Mouse (Mus musculus): ENCODE measurements around the gene Col25a1. TPM values are rescaled to one million over a fixed set of nuclear protein-coding genes. Genes with fewer than 3 reads are reported as not detected.

Col25a1 gene
- polyA plus RNA-seq, 2 experiments = 0.94 to 1.1 TPM

DNA sequence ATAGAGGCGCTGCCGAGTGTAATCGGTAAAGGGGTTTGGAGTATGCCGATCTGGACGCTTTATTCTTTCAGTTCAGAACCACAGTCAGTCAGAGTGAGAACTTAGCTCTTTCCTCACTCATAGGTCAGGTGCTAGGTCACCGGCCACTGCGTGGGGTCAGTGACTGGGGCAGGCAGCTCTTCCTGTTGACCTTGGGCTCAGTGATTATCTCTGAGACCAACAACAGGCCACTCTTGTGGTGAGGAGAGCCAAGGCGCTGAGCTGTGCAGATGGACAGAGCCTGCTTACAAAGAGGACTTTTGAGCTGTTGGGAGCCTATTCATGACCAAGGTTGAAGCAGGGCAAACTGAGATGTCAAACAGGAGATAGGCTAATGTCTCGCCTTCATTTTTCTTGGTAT, 174.4 kb downstream of the Col25a1 start:
- Histone ChIP-seq H3K4me3 (ENCODE audit: insufficient read depth in 1 of 2, low read depth in 2 of 2, low read length in 2 of 2) (no peak overlapping the region), H3K27ac (no peak overlapping the region), H3K36me3 (replicated peaks; ENCODE audit: control insufficient read depth, insufficient read depth, low read depth) (no peaks in the 10 kb centered on the region), H3K9ac (replicated peaks) (no peak overlapping the region), H3K4me2 (ENCODE audit: low read depth) (no peak overlapping the region), H3K27me3 (ENCODE audit: control insufficient read depth, insufficient read depth, low read length) (no peaks in the 10 kb centered on the region), H3K9me3 (ENCODE audit: control insufficient read depth, low read length) (no peaks in the 10 kb centered on the region), H3K4me1 (replicated peaks; ENCODE audit: control insufficient read depth in 2 of 2, insufficient read depth in 2 of 2, low read length in 1 of 2) (no peaks in the 10 kb centered on the region)
- DNase-seq (ENCODE audit: low read depth in 3 of 3, low spot score in 3 of 3) (peak in 2 of 3 experiments; percentile 1 to 2), ATAC-seq (ENCODE audit: insufficient read depth) (no peak)
- TF ChIP-seq CTCF (IDR thresholded peaks at IDR 0.05; ENCODE audit: low read depth) = no peak
- TF ChIP-seq EP300 (IDR thresholded peaks at IDR 0.05; ENCODE audit: low read depth) = no peak
- WGBS (ENCODE audit: insufficient replicate concordance) = 51% methylated on average over 9 of the region's 9 CpGs

DNA sequence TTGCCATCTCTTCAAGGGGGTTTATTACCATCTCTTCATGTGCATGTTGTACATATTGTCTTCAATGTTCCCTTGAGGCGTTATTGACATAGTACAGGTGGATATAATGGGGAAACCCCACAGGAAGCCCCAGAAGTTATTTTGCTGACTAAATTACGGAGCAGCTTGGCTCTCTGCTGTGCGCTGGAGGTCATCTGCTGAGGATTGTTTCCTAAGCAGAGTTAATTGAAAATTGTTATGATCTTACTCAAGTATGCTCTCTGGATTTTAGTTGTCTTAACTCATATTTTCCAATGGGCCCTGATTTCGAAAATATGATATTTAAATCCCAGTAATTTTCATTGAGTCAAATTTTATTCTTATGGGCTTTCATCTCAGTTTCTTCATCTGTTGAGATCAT, 178.0 kb downstream of the Col25a1 start:
- H3K9me3 ChIP-seq (ENCODE audit: control insufficient read depth, low read length) = no peaks in the 10 kb centered on the region
- no peaks in the 10 kb centered on the region for H3K36me3 ChIP-seq (replicated peaks; ENCODE audit: control insufficient read depth, insufficient read depth, low read depth)
- WGBS (ENCODE audit: insufficient replicate concordance) = 64% methylated on average over 4 of the region's 4 CpGs
- H3K4me1 ChIP-seq (replicated peaks; ENCODE audit: control insufficient read depth in 2 of 2, insufficient read depth in 2 of 2, low read length in 1 of 2) = no peaks in the 10 kb centered on the region
- H3K27ac ChIP-seq = no peak overlapping the region
- no peaks in the 10 kb centered on the region for H3K27me3 ChIP-seq (ENCODE audit: control insufficient read depth, insufficient read depth, low read length)
- no peak overlapping the region for H3K4me2 ChIP-seq (ENCODE audit: low read depth)
- H3K4me3 ChIP-seq (ENCODE audit: insufficient read depth in 1 of 2, low read depth in 2 of 2, low read length in 2 of 2) = no peak overlapping the region
- TF ChIP-seq CTCF (IDR thresholded peaks at IDR 0.05; ENCODE audit: low read depth) (no peak), EP300 (IDR thresholded peaks at IDR 0.05; ENCODE audit: low read depth) (no peak)
- DNase-seq (ENCODE audit: low read depth in 3 of 3, low spot score in 3 of 3) (no peak), ATAC-seq (ENCODE audit: insufficient read depth) (no peak)
- H3K9ac ChIP-seq (replicated peaks) = no peak overlapping the region

DNA sequence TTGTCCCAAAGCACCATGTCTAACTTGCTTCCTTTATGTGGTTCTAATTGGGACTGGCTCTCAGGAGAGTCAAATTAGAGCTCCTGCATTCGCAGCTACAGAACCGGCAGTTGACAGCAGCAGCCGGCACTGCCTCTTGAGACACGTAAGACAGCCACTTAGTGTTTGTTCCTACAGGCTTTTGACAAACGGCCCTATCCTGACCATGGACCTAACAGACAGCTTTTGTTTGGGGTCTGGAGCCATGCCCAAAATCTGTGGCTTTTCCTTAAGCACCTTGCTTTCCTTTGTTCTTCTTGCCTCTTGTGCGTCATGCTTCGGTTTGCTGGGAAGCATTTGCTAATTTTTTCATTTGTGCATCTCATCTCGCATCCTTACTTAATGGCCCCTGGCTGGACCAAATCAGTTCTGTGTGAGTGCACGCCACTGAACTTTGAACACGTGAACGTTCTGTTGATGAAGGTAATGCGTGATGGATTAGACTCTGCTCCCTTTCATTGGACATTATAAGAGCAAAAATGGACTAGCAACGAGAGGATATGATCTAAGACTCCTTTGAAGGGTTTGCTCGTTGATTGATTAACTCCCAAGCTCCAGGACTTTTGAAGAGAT, 179.5 kb downstream of the Col25a1 start:
- Histone ChIP-seq H3K36me3 (replicated peaks; ENCODE audit: control insufficient read depth, insufficient read depth, low read depth) (no peaks in the 10 kb centered on the region), H3K27me3 (ENCODE audit: control insufficient read depth, insufficient read depth, low read length) (no peaks in the 10 kb centered on the region), H3K4me2 (ENCODE audit: low read depth) (no peak overlapping the region), H3K27ac (no peak overlapping the region), H3K4me1 (replicated peaks; ENCODE audit: control insufficient read depth in 2 of 2, insufficient read depth in 2 of 2, low read length in 1 of 2) (no peaks in the 10 kb centered on the region), H3K9ac (replicated peaks) (no peak overlapping the region), H3K9me3 (ENCODE audit: control insufficient read depth, low read length) (no peaks in the 10 kb centered on the region), H3K4me3 (ENCODE audit: insufficient read depth in 1 of 2, low read depth in 2 of 2, low read length in 2 of 2) (no peak overlapping the region)
- no peak for TF ChIP-seq CTCF (IDR thresholded peaks at IDR 0.05; ENCODE audit: low read depth)
- no peak for TF ChIP-seq EP300 (IDR thresholded peaks at IDR 0.05; ENCODE audit: low read depth)
- ATAC-seq (ENCODE audit: insufficient read depth) = no peak
- DNase-seq (ENCODE audit: low read depth in 3 of 3, low spot score in 3 of 3) = no peak
- WGBS (ENCODE audit: insufficient replicate concordance) = 66% methylated on average over 14 of the region's 14 CpGs

DNA sequence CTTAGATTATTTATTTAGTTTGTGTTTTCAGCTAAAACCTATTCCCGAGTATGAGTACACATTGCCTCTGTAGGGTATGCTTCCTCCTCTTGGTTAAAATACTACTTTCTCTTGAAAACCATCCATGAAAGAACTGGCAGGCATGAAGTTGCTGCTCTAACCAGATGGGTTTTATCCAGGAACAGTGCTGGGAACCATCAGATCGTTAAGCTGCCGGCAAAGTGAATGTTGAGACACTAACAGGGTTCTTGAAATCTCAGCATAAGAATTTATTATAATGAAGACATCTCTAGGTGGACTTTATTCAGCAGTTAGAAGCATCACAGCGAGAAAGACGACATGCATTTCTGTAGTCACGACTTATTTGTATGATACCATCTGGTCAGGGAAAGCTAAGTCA, 181.9 kb downstream of the Col25a1 start:
- Histone ChIP-seq H3K27me3 (ENCODE audit: control insufficient read depth, insufficient read depth, low read length) (no peaks in the 10 kb centered on the region), H3K4me1 (replicated peaks; ENCODE audit: control insufficient read depth in 2 of 2, insufficient read depth in 2 of 2, low read length in 1 of 2) (no peaks in the 10 kb centered on the region), H3K4me2 (ENCODE audit: low read depth) (no peak overlapping the region), H3K36me3 (replicated peaks; ENCODE audit: control insufficient read depth, insufficient read depth, low read depth) (no peaks in the 10 kb centered on the region), H3K27ac (no peak overlapping the region), H3K9ac (replicated peaks) (no peak overlapping the region), H3K4me3 (ENCODE audit: insufficient read depth in 1 of 2, low read depth in 2 of 2, low read length in 2 of 2) (no peak overlapping the region), H3K9me3 (ENCODE audit: control insufficient read depth, low read length) (no peaks in the 10 kb centered on the region)
- WGBS (ENCODE audit: insufficient replicate concordance) = 59% methylated on average over 6 of the region's 6 CpGs
- TF ChIP-seq CTCF (IDR thresholded peaks at IDR 0.05; ENCODE audit: low read depth) (no peak), EP300 (IDR thresholded peaks at IDR 0.05; ENCODE audit: low read depth) (no peak)
- no peak for ATAC-seq (ENCODE audit: insufficient read depth)
- no peak for DNase-seq (ENCODE audit: low read depth in 3 of 3, low spot score in 3 of 3)

DNA sequence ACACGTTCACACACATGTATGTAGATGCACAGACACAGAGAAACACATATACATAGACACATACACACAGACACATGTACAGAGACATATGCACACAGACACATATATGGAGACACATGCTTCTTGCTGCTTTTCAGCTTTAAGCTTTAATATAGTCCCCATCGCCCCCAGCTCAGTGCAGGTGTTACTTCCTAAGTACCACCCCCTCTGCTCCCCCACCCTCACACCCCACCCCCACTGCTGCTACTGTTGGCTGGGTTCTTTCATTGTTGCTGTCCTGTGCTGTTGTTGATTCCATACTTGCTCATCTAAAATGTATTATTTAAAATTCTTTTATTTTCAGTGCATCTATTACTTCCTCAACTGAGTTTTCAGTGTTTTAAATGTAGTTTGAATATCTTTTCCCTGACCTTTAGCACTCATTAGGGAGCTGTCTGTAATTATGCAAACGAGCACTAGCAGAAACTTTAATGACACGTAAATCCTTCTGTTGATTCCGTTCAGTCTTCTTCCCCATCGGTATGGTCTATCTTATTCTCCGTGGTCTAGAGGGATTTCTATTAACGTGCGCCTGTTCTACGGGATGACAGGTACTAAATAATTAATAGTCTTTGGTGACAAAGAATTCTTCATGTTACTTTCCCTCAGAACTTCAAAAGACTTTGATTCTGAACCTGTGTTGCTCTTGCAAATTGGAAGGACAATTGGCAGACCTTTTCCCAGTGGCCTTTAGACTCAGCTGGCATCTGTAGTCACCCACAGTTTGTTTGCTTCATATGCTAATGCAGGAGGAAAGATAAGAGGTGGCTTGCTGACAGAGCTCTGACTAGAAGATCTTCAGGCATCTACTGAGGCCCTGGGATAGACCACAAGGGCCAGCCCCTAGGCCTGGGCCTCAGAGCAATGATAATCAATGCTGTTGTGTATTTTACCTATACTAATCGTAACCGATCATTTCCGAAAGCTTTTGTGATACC, 196.0 kb downstream of the Col25a1 start:
- ATAC-seq (ENCODE audit: insufficient read depth) (no peak), DNase-seq (ENCODE audit: low read depth in 3 of 3, low spot score in 3 of 3) (no peak)
- Histone ChIP-seq H3K27me3 (ENCODE audit: control insufficient read depth, insufficient read depth, low read length) (no peaks in the 10 kb centered on the region), H3K4me2 (ENCODE audit: low read depth) (no peak overlapping the region), H3K27ac (no peak overlapping the region), H3K4me1 (replicated peaks; ENCODE audit: control insufficient read depth in 2 of 2, insufficient read depth in 2 of 2, low read length in 1 of 2) (no peaks in the 10 kb centered on the region), H3K9me3 (ENCODE audit: control insufficient read depth, low read length) (no peaks in the 10 kb centered on the region), H3K4me3 (ENCODE audit: insufficient read depth in 1 of 2, low read depth in 2 of 2, low read length in 2 of 2) (no peak overlapping the region), H3K36me3 (replicated peaks; ENCODE audit: control insufficient read depth, insufficient read depth, low read depth) (no peaks in the 10 kb centered on the region), H3K9ac (replicated peaks) (no peak overlapping the region)
- 64% methylated on average over 13 of the region's 13 CpGs for WGBS (ENCODE audit: insufficient replicate concordance)
- TF ChIP-seq CTCF (IDR thresholded peaks at IDR 0.05; ENCODE audit: low read depth) (no peak), EP300 (IDR thresholded peaks at IDR 0.05; ENCODE audit: low read depth) (no peak)

Data from liver, embryonic 14.5 days (tissue).